Mouse (Mus musculus) sigmoid colon, adult 10 weeks (tissue): ENCODE data around the gene Dzip1. TPM values are rescaled to one million over a fixed set of nuclear protein-coding genes. Genes with fewer than 3 reads are reported as not detected.

Source experiments
- polyA plus RNA-seq: library from polyadenylated mRNA; stranded (reverse); fragments of 350-450 nt; fragmentation: Illumina TruSeq; extraction: RNeasy Lipid Tissue Mini Kit (QIAGEN cat#74804); gene quantifications from one replicate; pipeline ENCODE4 v1.2.3, GENCODE M21; 2014; ENCODE audit warnings: low read depth, low replicate concordance

Gene Dzip1
- polyA plus RNA-seq, result 6.2 TPM

GRCm38 (mm10) chr14:118924673-118925615, at the start of gene Dzip1:
Gene Dzip1 (minus strand): TSS chr14:118925460.

GRCm38 (mm10) chr14:118937533-118938492, 12.6 kb upstream of the Dzip1 start, which contains the start of gene Dnajc3:
Gene Dnajc3 (plus strand): TSS chr14:118937976.

Other genes starting within 250 kb of the Dzip1 start
- 9.2 TPM for gene Abcc4, start 219.2 kb downstream of the Dzip1 start, polyA plus RNA-seq
- 1.6 TPM for gene Cldn10, start 137.6 kb downstream of the Dzip1 start, polyA plus RNA-seq
- 126 TPM for gene Dnajc3, start 12.5 kb upstream of the Dzip1 start, polyA plus RNA-seq
- 5.7 TPM for gene Uggt2, start 174.0 kb upstream of the Dzip1 start, polyA plus RNA-seq
- not detected for gene Hs6st3, start 212.9 kb upstream of the Dzip1 start, polyA plus RNA-seq